Mouse (Mus musculus): ENCODE measurements at regions not wholly inside any gene's neighbourhood (a gene's known extent, or its start where the extent isn't known, plus 50 kb on each side); places are given as distances from the start of the nearest gene placed in this dataset.
A peak's percentile ranks its signal among the peaks of the same experiment; 100 is the strongest.

DNA sequence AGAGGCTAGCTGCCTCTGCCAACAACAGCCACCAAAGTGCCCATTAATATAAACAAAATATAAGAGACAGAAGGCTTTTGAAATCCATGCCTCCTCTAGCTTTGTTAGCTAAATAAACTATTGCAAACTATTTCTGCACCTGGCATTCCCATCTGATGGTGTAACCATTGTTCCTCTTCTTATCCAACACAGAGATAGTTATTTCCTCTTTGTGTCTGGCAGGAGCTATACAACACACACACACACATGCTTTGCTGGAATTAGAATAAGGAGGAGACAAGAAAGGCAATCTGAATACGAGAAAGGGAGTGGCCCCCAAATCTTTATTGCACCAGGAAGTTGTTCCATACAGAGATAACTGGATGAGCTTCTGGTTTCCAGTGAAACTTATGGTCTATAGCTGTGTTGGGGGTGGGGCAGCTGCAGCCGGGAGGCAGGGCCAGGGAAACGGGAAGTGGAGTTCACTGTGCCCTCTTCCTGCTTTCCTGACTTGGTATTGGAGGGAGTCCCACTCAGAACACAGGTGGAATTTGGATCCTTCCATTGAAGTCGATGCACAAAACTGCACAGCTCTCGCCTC, 64.0 kb upstream of the Zdhhc17 start:
- Histone ChIP-seq H3K9me3 (no peaks in the 10 kb centered on the region; the same call in 1 of the 2 replicates), H3K27me3 (replicated peaks) (no peaks in the 10 kb centered on the region), H3K4me3 (no peak overlapping the region), H3K4me2 (no peak overlapping the region), H3K4me1 (peaks cover 16% of the 10 kb centered on the region), H3K27ac (replicated peaks) (0 out of 2 replicates have a peak overlapping the region, but pooled peaks have one; percentile 14), H3K36me3 (no peaks in the 10 kb centered on the region), H3K9ac (no peak overlapping the region)
- ATAC-seq (ENCODE audit: extremely low read depth, insufficient number of reproducible peaks, low FRiP score, low TSS enrichment) = no peak
- 54% methylated on average over 5 of the region's 5 CpGs for WGBS

- no peak for ATAC-seq (ENCODE audit: extremely low read depth, insufficient number of reproducible peaks, low FRiP score, low TSS enrichment)
- no peak overlapping the region for H3K4me3 ChIP-seq
- no peak overlapping the region for H3K4me2 ChIP-seq
- no peaks in the 10 kb centered on the region for H3K27me3 ChIP-seq (replicated peaks)
- WGBS = 41% methylated on average over 14 of the region's 14 CpGs
- no peak overlapping the region for H3K27ac ChIP-seq (replicated peaks)
- no peak overlapping the region for H3K9ac ChIP-seq
- H3K4me1 ChIP-seq = peaks cover 16% of the 10 kb centered on the region
- no peaks in the 10 kb centered on the region; the same call in 1 of the 2 replicates for H3K9me3 ChIP-seq
- H3K36me3 ChIP-seq = no peaks in the 10 kb centered on the region
Measured at GRCm38 (mm10) chr10:111073262-111073661, 63.3 kb upstream of the Zdhhc17 start.

GRCm38 (mm10) chr10:111072554-111072909, 62.6 kb upstream of the Zdhhc17 start:
- WGBS = 70% methylated on average over 2 of the region's 2 CpGs
- H3K4me3 ChIP-seq = no peak overlapping the region

DNA sequence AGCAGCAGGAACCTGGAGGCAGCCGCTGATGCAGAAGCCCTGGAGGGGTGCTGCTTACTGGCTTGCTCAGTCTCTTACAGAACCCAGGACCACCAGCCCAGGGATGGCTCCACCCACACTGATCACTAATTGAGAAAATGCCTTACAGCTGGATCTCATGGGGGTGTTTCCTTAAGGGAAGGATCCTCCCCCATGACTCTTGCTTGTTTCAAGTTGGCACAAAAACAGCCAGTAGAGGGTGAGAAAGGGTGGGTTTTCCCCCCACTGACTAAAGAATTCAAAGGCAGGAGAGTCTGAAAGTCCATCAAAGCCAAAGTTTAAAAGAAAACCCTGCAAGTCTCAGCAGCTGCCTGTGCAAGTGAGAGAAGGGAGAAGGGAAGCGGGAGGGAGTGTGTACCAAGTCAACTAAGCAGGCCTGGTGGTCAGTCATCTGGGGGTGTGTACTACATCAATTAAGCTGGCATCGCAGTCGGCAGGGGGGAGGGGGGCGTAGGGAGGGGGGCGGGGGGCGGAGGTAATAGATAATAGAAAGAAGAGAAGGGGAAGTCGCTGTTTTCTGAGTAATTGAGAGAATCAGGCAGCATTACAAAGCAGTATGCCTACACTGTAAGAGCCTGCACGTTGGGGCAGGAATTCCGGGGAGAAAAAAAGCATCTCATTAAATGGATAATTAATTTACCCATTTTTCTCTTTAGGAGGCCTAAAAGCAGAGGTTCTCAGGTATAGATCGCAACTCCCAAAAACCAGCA, 62.0 kb upstream of the Zdhhc17 start:
- H3K36me3 ChIP-seq = no peaks in the 10 kb centered on the region
- H3K4me2 ChIP-seq = no peak overlapping the region
- no peak overlapping the region for H3K4me3 ChIP-seq
- no peak for ATAC-seq (ENCODE audit: extremely low read depth, insufficient number of reproducible peaks, low FRiP score, low TSS enrichment)
- H3K27ac ChIP-seq (replicated peaks) = no peak overlapping the region
- no peaks in the 10 kb centered on the region for H3K27me3 ChIP-seq (replicated peaks)
- no peak overlapping the region for H3K9ac ChIP-seq
- 27% methylated on average over 8 of the region's 11 CpGs for WGBS
- no peaks in the 10 kb centered on the region; the same call in 1 of the 2 replicates for H3K9me3 ChIP-seq
- peaks cover 16% of the 10 kb centered on the region for H3K4me1 ChIP-seq

More at GRCm38 (mm10) chr10:111072554-111072909, 62.6 kb upstream of the Zdhhc17 start:
- Histone ChIP-seq H3K9me3 (no peaks in the 10 kb centered on the region; the same call in 1 of the 2 replicates), H3K4me1 (peaks cover 16% of the 10 kb centered on the region), H3K27me3 (replicated peaks) (no peaks in the 10 kb centered on the region), H3K4me2 (no peak overlapping the region), H3K9ac (no peak overlapping the region), H3K36me3 (no peaks in the 10 kb centered on the region), H3K27ac (replicated peaks) (no peak overlapping the region)
- ATAC-seq (ENCODE audit: extremely low read depth, insufficient number of reproducible peaks, low FRiP score, low TSS enrichment) = no peak

- no peak for ATAC-seq (ENCODE audit: extremely low read depth, insufficient number of reproducible peaks, low FRiP score, low TSS enrichment)
- peaks cover 11% of the 10 kb centered on the region for H3K4me1 ChIP-seq
- H3K27ac ChIP-seq (replicated peaks) = no peak overlapping the region
- no peak overlapping the region for H3K4me2 ChIP-seq
- H3K9ac ChIP-seq = no peak overlapping the region
- no peaks in the 10 kb centered on the region; the same call in 1 of the 2 replicates for H3K9me3 ChIP-seq
- 75% methylated on average over 11 of the region's 11 CpGs for WGBS
- H3K4me3 ChIP-seq = no peak overlapping the region
- no peaks in the 10 kb centered on the region for H3K36me3 ChIP-seq
- H3K27me3 ChIP-seq (replicated peaks) = no peaks in the 10 kb centered on the region
Measured at GRCm38 (mm10) chr10:111066146-111066545, 56.2 kb upstream of the Zdhhc17 start.

DNA sequence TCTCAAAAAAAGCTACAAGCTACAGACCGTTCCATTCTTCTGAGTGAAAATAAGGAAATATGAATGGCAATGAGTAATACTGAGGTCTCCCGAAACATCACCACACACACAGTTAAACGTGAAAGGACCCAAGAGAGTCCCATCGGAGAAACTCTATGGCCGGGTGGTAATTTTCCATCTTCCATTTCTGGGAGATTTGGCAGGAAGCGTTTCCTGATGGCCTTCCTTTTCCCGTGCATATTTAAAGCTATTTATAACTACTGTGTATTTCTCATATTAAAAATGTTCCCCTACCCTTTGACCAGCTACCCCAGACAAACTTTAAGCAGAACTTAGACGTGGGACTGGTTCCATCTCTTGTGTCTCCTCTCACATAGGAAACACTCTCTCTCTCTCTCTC, 50.7 kb upstream of the Zdhhc17 start:
- no peak overlapping the region for H3K27ac ChIP-seq (replicated peaks)
- no peak overlapping the region for H3K9ac ChIP-seq
- no peaks in the 10 kb centered on the region for H3K9me3 ChIP-seq
- H3K27me3 ChIP-seq (replicated peaks) = no peaks in the 10 kb centered on the region
- whole genome bisulfite sequencing = 69% methylated on average over 8 of the region's 8 CpGs
- H3K4me1 ChIP-seq = peaks cover 11% of the 10 kb centered on the region
- ATAC-seq (ENCODE audit: extremely low read depth, insufficient number of reproducible peaks, low FRiP score, low TSS enrichment) = no peak
- H3K4me3 ChIP-seq = no peak overlapping the region
- H3K36me3 ChIP-seq = no peaks in the 10 kb centered on the region
- no peak overlapping the region for H3K4me2 ChIP-seq
